Mouse (Mus musculus) limb, embryonic 12.5 days (tissue): ENCODE results near the gene Adamts9. TPM values are rescaled to one million over a fixed set of nuclear protein-coding genes. Genes with fewer than 3 reads are reported as not detected.

Source experiments
- ATAC-seq: fragments of 200-750 bp; cut with Nextera tagmentation; 2 replicates; pipeline ENCODE4 v1.8.0; 2017; ENCODE audit warnings: low read depth, moderate TSS enrichment; ENCODE audit not compliant: insufficient number of reproducible peaks, insufficient read depth, low FRiP score, low TSS enrichment
- H3K27ac ChIP-seq: fragments of 300-500 bp; sonication (generic); 2 replicates; pipeline ENCODE4 v1.5.1; 2016; ENCODE audit warnings: mild to moderate bottlenecking, moderate library complexity
- H3K27me3 ChIP-seq: fragments of 300-500 bp; sonication (generic); 2 replicates; pipeline ENCODE4 v1.6.1; 2016; ENCODE audit warnings: mild to moderate bottlenecking, moderate library complexity
- H3K36me3 ChIP-seq: fragments of 300-500 bp; sonication (generic); 2 replicates; pipeline ENCODE4 v1.6.1; 2016; ENCODE audit warnings: mild to moderate bottlenecking, moderate library complexity
- H3K4me1 ChIP-seq: fragments of 300-500 bp; sonication (generic); replicated peaks from 2 replicates; pipeline ENCODE4 v1.6.1; 2016
- H3K4me2 ChIP-seq: fragments of 300-500 bp; sonication (generic); 2 replicates; pipeline ENCODE4 v1.6.1; 2016; ENCODE audit warnings: mild to moderate bottlenecking, moderate library complexity
- H3K4me3 ChIP-seq: fragments of 300-500 bp; sonication (generic); replicated peaks from 2 replicates; pipeline ENCODE4 v1.5.1; 2016; ENCODE audit warnings: mild to moderate bottlenecking
- H3K9ac ChIP-seq: fragments of 300-500 bp; sonication (generic); replicated peaks from 2 replicates; pipeline ENCODE4 v1.6.1; 2016; ENCODE audit warnings: mild to moderate bottlenecking, moderate library complexity
- H3K9me3 ChIP-seq: fragments of 300-500 bp; sonication (generic); 2 replicates; pipeline ENCODE4 v1.6.1; 2016; ENCODE audit warnings: mild to moderate bottlenecking, moderate library complexity
- WGBS: fragments of 180-500 bp; shearing (Covaris S2); methylation state at CpG from one replicate; pipeline ENCODE4 v1.1.7; 2016; 5-methylcytosine and 5-hydroxymethylcytosine counted together
- polyA plus RNA-seq: library from polyadenylated mRNA; unstranded; fragments of >200 nt; fragmentation: Nextera tagmentation; extraction: Ambion mirVana; gene quantifications from 2 replicates; pipeline ENCODE4 v1.2.1, GENCODE M21; 2016

The Adamts9 gene
- polyA plus RNA-seq, 1 experiment from 2014 or later, result 5.9 TPM

- WGBS, result 85% methylated on average over 5 of the region's 5 CpGs
- no peaks in the 10 kb centered on the region; the same call in 1 of the 2 replicates for H3K27me3 ChIP-seq
- no peak overlapping the region for H3K4me2 ChIP-seq
- H3K27ac ChIP-seq, result no peak overlapping the region
- H3K4me3 ChIP-seq, result no peak overlapping the region
- peaks cover 24% of the 10 kb centered on the region for H3K4me1 ChIP-seq
- H3K36me3 ChIP-seq, result peaks cover 34% of the 10 kb centered on the region; the same call in 1 of the 2 replicates
- no peaks in the 10 kb centered on the region for H3K9me3 ChIP-seq
- no peak for ATAC-seq
- no peak overlapping the region for H3K9ac ChIP-seq
Observed at GRCm38 (mm10) chr6:92878771-92879170, 64.5 kb downstream of the Adamts9 start.

- Histone ChIP-seq H3K36me3 (peaks cover 41% of the 10 kb centered on the region; the same call in 1 of the 2 replicates), H3K4me3 (no peak overlapping the region), H3K27ac (no peak overlapping the region), H3K9me3 (no peaks in the 10 kb centered on the region), H3K27me3 (no peaks in the 10 kb centered on the region), H3K9ac (no peak overlapping the region), H3K4me2 (no peak overlapping the region), H3K4me1 (peaks cover 10% of the 10 kb centered on the region)
- no peak for ATAC-seq
- WGBS, result 91% methylated on average over 4 of the region's 4 CpGs
Observed at GRCm38 (mm10) chr6:92877236-92877635, 66.1 kb downstream of the Adamts9 start.

- Histone ChIP-seq H3K4me3 (no peak overlapping the region), H3K9me3 (no peaks in the 10 kb centered on the region), H3K9ac (no peak overlapping the region), H3K36me3 (peaks cover 44% of the 10 kb centered on the region; the same call in 1 of the 2 replicates), H3K4me2 (no peak overlapping the region), H3K27ac (no peak overlapping the region), H3K27me3 (no peaks in the 10 kb centered on the region), H3K4me1 (peaks cover 13% of the 10 kb centered on the region; the same call in 1 of the 2 replicates)
- WGBS, result 82% methylated on average over 5 of the region's 5 CpGs
- no peak for ATAC-seq
Observed at GRCm38 (mm10) chr6:92876121-92876520, 67.2 kb downstream of the Adamts9 start.

DNA sequence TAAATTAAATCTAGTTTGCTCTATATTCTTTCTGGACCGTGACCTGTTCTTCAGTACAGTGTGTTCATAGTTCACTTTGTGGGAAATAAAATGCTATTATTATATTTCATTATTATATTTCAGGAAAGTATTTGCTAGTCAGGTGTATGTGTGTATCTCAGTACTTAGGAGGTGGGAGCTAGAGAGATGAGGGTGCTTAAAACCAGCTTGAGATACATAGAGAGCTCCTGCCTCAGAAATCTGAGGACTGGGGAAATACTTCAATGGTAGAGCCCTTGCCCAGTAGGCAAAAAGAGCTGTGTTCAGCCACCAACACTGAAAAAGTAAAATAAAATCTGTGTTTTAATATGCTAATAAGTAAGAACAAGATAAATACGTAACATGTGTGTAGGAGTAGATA is 68.0 kb downstream of the Adamts9 start:
- H3K36me3 ChIP-seq, result peaks cover 45% of the 10 kb centered on the region; the same call in 1 of the 2 replicates
- H3K4me1 ChIP-seq, result peaks cover 9% of the 10 kb centered on the region
- no peak for ATAC-seq
- H3K27ac ChIP-seq, result no peak overlapping the region
- no peak overlapping the region for H3K9ac ChIP-seq
- no peaks in the 10 kb centered on the region for H3K9me3 ChIP-seq
- WGBS, result 89% methylated on average over 2 of the region's 2 CpGs
- no peak overlapping the region for H3K4me3 ChIP-seq
- H3K4me2 ChIP-seq, result no peak overlapping the region
- no peaks in the 10 kb centered on the region for H3K27me3 ChIP-seq

- Histone ChIP-seq H3K9me3 (no peaks in the 10 kb centered on the region), H3K4me3 (no peak overlapping the region), H3K27me3 (no peaks in the 10 kb centered on the region), H3K9ac (no peak overlapping the region), H3K27ac (no peak overlapping the region), H3K36me3 (peaks cover 45% of the 10 kb centered on the region; the same call in 1 of the 2 replicates), H3K4me1 (peaks cover 14% of the 10 kb centered on the region), H3K4me2 (no peak overlapping the region)
- no peak for ATAC-seq
- WGBS, result 58% methylated on average over 5 of the region's 5 CpGs
Observed at GRCm38 (mm10) chr6:92874854-92875253, 68.4 kb downstream of the Adamts9 start.

DNA sequence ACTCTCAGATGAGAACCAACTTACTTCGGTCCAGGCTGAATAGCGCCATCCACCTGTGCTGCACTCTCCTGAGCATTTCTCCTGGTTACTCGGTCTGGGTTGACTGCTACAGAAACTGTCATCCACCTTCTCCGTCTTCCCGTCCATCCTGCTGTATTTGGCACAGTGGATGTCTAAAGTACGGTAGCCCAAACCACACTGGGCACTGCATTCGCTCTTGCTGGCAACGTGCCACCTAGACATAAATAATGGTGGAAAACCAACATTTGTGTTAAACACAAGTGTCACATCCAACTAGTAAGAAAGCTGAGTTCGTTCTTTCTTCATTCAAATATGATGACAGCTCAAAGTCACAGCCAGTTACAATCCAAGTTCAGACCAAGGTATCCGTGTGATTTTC is 70.5 kb downstream of the Adamts9 start:
- Histone ChIP-seq H3K4me2 (no peak overlapping the region), H3K27ac (no peak overlapping the region), H3K27me3 (no peaks in the 10 kb centered on the region), H3K36me3 (peaks cover 36% of the 10 kb centered on the region; the same call in 1 of the 2 replicates), H3K9me3 (no peaks in the 10 kb centered on the region), H3K4me1 (peaks cover 23% of the 10 kb centered on the region), H3K4me3 (no peak overlapping the region), H3K9ac (no peak overlapping the region)
- 87% methylated on average over 10 of the region's 10 CpGs for WGBS
- ATAC-seq, result no peak

DNA sequence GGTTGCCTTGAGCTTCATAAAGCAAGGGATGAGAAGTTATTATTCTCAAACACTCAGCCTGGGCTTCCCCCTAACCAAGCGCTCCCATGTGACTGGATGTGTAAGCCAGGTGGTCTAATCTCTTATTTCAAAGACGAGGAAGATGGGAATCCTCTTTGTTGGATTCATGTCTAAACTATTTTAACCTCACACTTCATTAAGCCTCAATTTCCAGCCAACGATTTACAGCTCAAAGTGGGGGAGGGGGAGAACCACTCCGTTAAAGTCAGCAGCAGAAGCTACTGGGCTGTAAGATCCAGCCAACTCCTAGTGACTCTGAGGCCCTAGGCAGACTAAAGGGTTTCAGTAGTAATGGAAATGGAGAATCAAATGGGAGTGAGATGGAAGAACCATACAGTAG is 71.5 kb downstream of the Adamts9 start:
- ATAC-seq, result no peak
- Histone ChIP-seq H3K4me3 (no peak overlapping the region), H3K9ac (no peak overlapping the region), H3K9me3 (no peaks in the 10 kb centered on the region), H3K4me1 (peaks cover 23% of the 10 kb centered on the region), H3K27ac (no peak overlapping the region), H3K4me2 (no peak overlapping the region), H3K27me3 (no peaks in the 10 kb centered on the region), H3K36me3 (peaks cover 27% of the 10 kb centered on the region; the same call in 1 of the 2 replicates)
- WGBS, result 33% methylated on average over 4 of the region's 4 CpGs

DNA sequence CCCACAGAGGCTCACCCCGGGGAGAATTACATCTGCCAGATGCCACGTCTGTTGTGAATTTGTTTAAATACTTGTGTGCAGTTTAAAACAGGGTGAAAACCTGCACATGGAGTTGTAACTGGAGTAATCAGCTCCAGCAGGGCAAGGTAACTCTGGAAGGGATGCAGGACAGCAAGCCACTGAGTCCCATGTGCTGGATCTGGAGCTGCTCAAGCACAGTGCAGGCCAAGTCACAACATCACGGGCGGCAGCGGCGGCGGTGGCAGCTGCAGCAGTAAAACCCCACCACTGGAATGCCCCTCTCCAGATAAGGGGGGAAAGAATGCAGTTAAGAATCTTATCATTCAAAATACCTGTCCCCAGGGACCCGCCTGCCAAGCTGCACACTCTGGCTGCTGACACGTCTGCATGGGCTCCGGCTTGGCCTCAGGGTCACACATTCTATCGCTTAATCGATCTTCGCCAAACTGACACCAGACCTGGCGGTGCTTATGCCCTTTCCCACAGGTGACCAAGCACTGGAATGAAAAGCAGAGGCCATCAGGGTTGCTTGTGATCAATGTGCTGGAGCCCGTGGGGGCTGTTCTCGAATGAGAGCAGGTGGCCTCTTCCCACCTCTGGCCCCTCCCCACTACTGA is 73.6 kb downstream of the Adamts9 start:
- peaks cover 22% of the 10 kb centered on the region; the same call in 1 of the 2 replicates for H3K36me3 ChIP-seq
- peak overlapping the region; percentile 66 for H3K27ac ChIP-seq
- ATAC-seq, result peak; percentile 88
- no peaks in the 10 kb centered on the region for H3K27me3 ChIP-seq
- H3K4me1 ChIP-seq, result peaks cover 23% of the 10 kb centered on the region
- H3K9me3 ChIP-seq, result no peaks in the 10 kb centered on the region
- peak overlapping the region; percentile 7; the same call in 1 of the 2 replicates for H3K4me2 ChIP-seq
- H3K9ac ChIP-seq, result no peak overlapping the region
- H3K4me3 ChIP-seq, result no peak overlapping the region
- 20% methylated on average over 16 of the region's 16 CpGs for WGBS

GRCm38 (mm10) chr6:92869089-92869581 is 74.2 kb downstream of the Adamts9 start, which contains the start of gene Gm15737:
Gene Gm15737, plus strand, starts transcription at chr6:92869357.
- peak within 1 kb of the TSS; percentile 7; the same call in 1 of the 2 replicates for H3K4me2 ChIP-seq
- peak; percentile 26; the same call in 1 of the 2 replicates for ATAC-seq
- H3K36me3 ChIP-seq, result peaks cover 21% of the 10 kb centered on the region; the same call in 1 of the 2 replicates

GRCm38 (mm10) chr6:92862599-92862998 is 80.7 kb downstream of the Adamts9 start:
- no peak for ATAC-seq

More at GRCm38 (mm10) chr6:92869089-92869581, 74.2 kb downstream of the Adamts9 start, which contains the start of gene Gm15737:
- no peaks in the 10 kb centered on the region for H3K27me3 ChIP-seq
- no peak within 1 kb of the TSS for H3K4me3 ChIP-seq
- peak within 1 kb of the TSS; percentile 66 for H3K27ac ChIP-seq
- H3K9ac ChIP-seq, result no peak within 1 kb of the TSS
- H3K4me1 ChIP-seq, result peaks cover 23% of the 10 kb centered on the region
- no peaks in the 10 kb centered on the region for H3K9me3 ChIP-seq
- WGBS, result 25% methylated on average over 4 of the region's 4 CpGs

GRCm38 (mm10) chr6:92860285-92860912 is 82.9 kb downstream of the Adamts9 start:
- ATAC-seq, result no peak
- peaks cover 28% of the 10 kb centered on the region for H3K36me3 ChIP-seq
- H3K9ac ChIP-seq, result no peak overlapping the region
- 55% methylated on average over 5 of the region's 5 CpGs for WGBS
- no peak overlapping the region for H3K27ac ChIP-seq
- H3K4me1 ChIP-seq, result peaks cover 13% of the 10 kb centered on the region
- no peaks in the 10 kb centered on the region for H3K9me3 ChIP-seq
- no peaks in the 10 kb centered on the region for H3K27me3 ChIP-seq
- H3K4me3 ChIP-seq, result no peak overlapping the region
- no peak overlapping the region for H3K4me2 ChIP-seq

More at GRCm38 (mm10) chr6:92862599-92862998, 80.7 kb downstream of the Adamts9 start:
- Histone ChIP-seq H3K4me1 (peaks cover 7% of the 10 kb centered on the region), H3K4me3 (no peak overlapping the region), H3K9me3 (no peaks in the 10 kb centered on the region), H3K27ac (no peak overlapping the region), H3K27me3 (no peaks in the 10 kb centered on the region), H3K4me2 (no peak overlapping the region), H3K9ac (no peak overlapping the region), H3K36me3 (peaks cover 24% of the 10 kb centered on the region)
- 62% methylated on average over 9 of the region's 9 CpGs for WGBS
